Mouse (Mus musculus): ENCODE measurements around the gene Tm9sf4. TPM values are rescaled to one million over a fixed set of nuclear protein-coding genes. Genes with fewer than 3 reads are reported as not detected.

Tm9sf4 gene
- polyA plus RNA-seq, 1 experiment from 2014 or later, result 84.0 TPM

GRCm38 (mm10) chr2:153139996-153140613 lies 21.0 kb upstream of the Tm9sf4 start:
- H3K9me3 ChIP-seq, result no peaks in the 10 kb centered on the region
- H3K9ac ChIP-seq (replicated peaks), result no peak overlapping the region
- no peak overlapping the region for H3K4me3 ChIP-seq
- H3K27me3 ChIP-seq, result peaks cover 5% of the 10 kb centered on the region
- ATAC-seq (ENCODE audit: low FRiP score, low read depth), result no peak
- H3K4me2 ChIP-seq (replicated peaks), result no peak overlapping the region
- H3K4me1 ChIP-seq, result peaks cover 9% of the 10 kb centered on the region
- no peaks in the 10 kb centered on the region for H3K36me3 ChIP-seq
- H3K27ac ChIP-seq (replicated peaks), result peak overlapping the region; percentile 35
- 8% methylated on average over 9 of the region's 9 CpGs for WGBS

- 34% methylated on average over 10 of the region's 10 CpGs for WGBS
- Histone ChIP-seq H3K9me3 (no peaks in the 10 kb centered on the region), H3K27me3 (peaks cover 5% of the 10 kb centered on the region; the same call in 1 of the 2 replicates), H3K4me2 (replicated peaks) (no peak overlapping the region), H3K4me3 (no peak overlapping the region), H3K27ac (replicated peaks) (no peak overlapping the region), H3K4me1 (peaks cover 9% of the 10 kb centered on the region), H3K9ac (replicated peaks) (no peak overlapping the region), H3K36me3 (no peaks in the 10 kb centered on the region)
- ATAC-seq (ENCODE audit: low FRiP score, low read depth), result no peak
Observed at GRCm38 (mm10) chr2:153142620-153143199, 18.4 kb upstream of the Tm9sf4 start.

- Histone ChIP-seq H3K27me3 (peaks cover 5% of the 10 kb centered on the region; the same call in 1 of the 2 replicates), H3K4me2 (replicated peaks) (no peak overlapping the region), H3K27ac (replicated peaks) (no peak overlapping the region), H3K9ac (replicated peaks) (no peak overlapping the region), H3K4me1 (peaks cover 4% of the 10 kb centered on the region), H3K9me3 (no peaks in the 10 kb centered on the region), H3K36me3 (no peaks in the 10 kb centered on the region), H3K4me3 (no peak overlapping the region)
- ATAC-seq (ENCODE audit: low FRiP score, low read depth), result no peak
- 79% methylated on average over 5 of the region's 5 CpGs for WGBS
Observed at GRCm38 (mm10) chr2:153145346-153145745, 15.8 kb upstream of the Tm9sf4 start.

- 91% methylated on average over 3 of the region's 3 CpGs for WGBS
- Histone ChIP-seq H3K4me1 (0 out of 2 replicates have a peak, but pooled peaks cover 2% of the 10 kb centered on the region), H3K27me3 (peaks cover 3% of the 10 kb centered on the region; the same call in 1 of the 2 replicates), H3K4me2 (replicated peaks) (no peak overlapping the region), H3K9ac (replicated peaks) (no peak overlapping the region; the same call in 1 of the 2 replicates), H3K9me3 (no peaks in the 10 kb centered on the region), H3K4me3 (no peak overlapping the region), H3K27ac (replicated peaks) (no peak overlapping the region), H3K36me3 (no peaks in the 10 kb centered on the region)
- ATAC-seq (ENCODE audit: low FRiP score, low read depth), result no peak
Observed at GRCm38 (mm10) chr2:153147236-153147635, 13.9 kb upstream of the Tm9sf4 start.

GRCm38 (mm10) chr2:153147715-153148114 lies 13.4 kb upstream of the Tm9sf4 start:
- Histone ChIP-seq H3K4me1 (0 out of 2 replicates have a peak, but pooled peaks cover under 1% of the 10 kb centered on the region), H3K9ac (replicated peaks) (no peak overlapping the region), H3K9me3 (no peaks in the 10 kb centered on the region), H3K27me3 (no peaks in the 10 kb centered on the region), H3K4me3 (no peak overlapping the region), H3K4me2 (replicated peaks) (no peak overlapping the region), H3K36me3 (no peaks in the 10 kb centered on the region), H3K27ac (replicated peaks) (no peak overlapping the region)
- WGBS, result 31% methylated on average over 3 of the region's 3 CpGs
- no peak for ATAC-seq (ENCODE audit: low FRiP score, low read depth)

GRCm38 (mm10) chr2:153149742-153150141 lies 11.4 kb upstream of the Tm9sf4 start:
- ATAC-seq (ENCODE audit: low FRiP score, low read depth), result no peak
- Histone ChIP-seq H3K4me1 (no peaks in the 10 kb centered on the region), H3K4me2 (replicated peaks) (no peak overlapping the region), H3K4me3 (no peak overlapping the region), H3K36me3 (no peaks in the 10 kb centered on the region), H3K9ac (replicated peaks) (no peak overlapping the region), H3K27ac (replicated peaks) (no peak overlapping the region), H3K9me3 (no peaks in the 10 kb centered on the region), H3K27me3 (0 out of 2 replicates have a peak, but pooled peaks cover 2% of the 10 kb centered on the region)
- WGBS, result 86% methylated on average over 3 of the region's 3 CpGs

GRCm38 (mm10) chr2:153151026-153151425 lies 10.1 kb upstream of the Tm9sf4 start:
- ATAC-seq (ENCODE audit: low FRiP score, low read depth), result no peak
- no peaks in the 10 kb centered on the region for H3K36me3 ChIP-seq
- no peak overlapping the region for H3K4me3 ChIP-seq
- H3K4me2 ChIP-seq (replicated peaks), result no peak overlapping the region
- no peaks in the 10 kb centered on the region for H3K9me3 ChIP-seq
- WGBS, result 80% methylated on average over 7 of the region's 7 CpGs
- H3K27ac ChIP-seq (replicated peaks), result no peak overlapping the region
- 0 out of 2 replicates have a peak, but pooled peaks cover 2% of the 10 kb centered on the region for H3K27me3 ChIP-seq
- no peak overlapping the region for H3K9ac ChIP-seq (replicated peaks)
- no peaks in the 10 kb centered on the region for H3K4me1 ChIP-seq

- Histone ChIP-seq H3K4me1 (no peaks in the 10 kb centered on the region), H3K4me2 (replicated peaks) (no peak overlapping the region), H3K4me3 (no peak overlapping the region), H3K27ac (replicated peaks) (no peak overlapping the region), H3K27me3 (0 out of 2 replicates have a peak, but pooled peaks cover 2% of the 10 kb centered on the region), H3K36me3 (no peaks in the 10 kb centered on the region), H3K9ac (replicated peaks) (no peak overlapping the region), H3K9me3 (no peaks in the 10 kb centered on the region)
- 79% methylated on average over 8 of the region's 8 CpGs for WGBS
- ATAC-seq (ENCODE audit: low FRiP score, low read depth), result no peak
Observed at GRCm38 (mm10) chr2:153151926-153152665, 9.0 kb upstream of the Tm9sf4 start.

GRCm38 (mm10) chr2:153153033-153153450 lies 8.1 kb upstream of the Tm9sf4 start:
- 0 out of 2 replicates have a peak, but pooled peaks cover 2% of the 10 kb centered on the region for H3K27me3 ChIP-seq
- H3K9ac ChIP-seq (replicated peaks), result no peak overlapping the region
- no peak overlapping the region for H3K4me3 ChIP-seq
- WGBS, result 82% methylated on average over 4 of the region's 4 CpGs
- no peak overlapping the region for H3K27ac ChIP-seq (replicated peaks)
- no peak for ATAC-seq (ENCODE audit: low FRiP score, low read depth)
- H3K4me2 ChIP-seq (replicated peaks), result no peak overlapping the region
- no peaks in the 10 kb centered on the region for H3K36me3 ChIP-seq
- H3K4me1 ChIP-seq, result no peaks in the 10 kb centered on the region
- no peaks in the 10 kb centered on the region for H3K9me3 ChIP-seq

GRCm38 (mm10) chr2:153157270-153157669 lies 3.8 kb upstream of the Tm9sf4 start:
- Histone ChIP-seq H3K36me3 (no peaks in the 10 kb centered on the region), H3K4me1 (peaks cover 5% of the 10 kb centered on the region), H3K27me3 (0 out of 2 replicates have a peak, but pooled peaks cover 2% of the 10 kb centered on the region), H3K9ac (replicated peaks) (no peak overlapping the region), H3K4me3 (no peak overlapping the region), H3K27ac (replicated peaks) (no peak overlapping the region), H3K4me2 (replicated peaks) (no peak overlapping the region), H3K9me3 (no peaks in the 10 kb centered on the region)
- 61% methylated on average over 1 of the region's 3 CpGs for WGBS
- no peak for ATAC-seq (ENCODE audit: low FRiP score, low read depth)

GRCm38 (mm10) chr2:153160133-153160532 lies 970 bp upstream of the Tm9sf4 start:
- Histone ChIP-seq H3K9ac (replicated peaks) (no peak overlapping the region), H3K9me3 (no peaks in the 10 kb centered on the region), H3K36me3 (peaks cover 2% of the 10 kb centered on the region; the same call in 1 of the 2 replicates), H3K4me1 (peaks cover 11% of the 10 kb centered on the region), H3K27ac (replicated peaks) (no peak overlapping the region), H3K4me2 (replicated peaks) (no peak overlapping the region), H3K4me3 (no peak overlapping the region), H3K27me3 (no peaks in the 10 kb centered on the region)
- 87% methylated on average over 5 of the region's 5 CpGs for WGBS
- no peak for ATAC-seq (ENCODE audit: low FRiP score, low read depth)

- Histone ChIP-seq H3K9me3 (no peaks in the 10 kb centered on the region), H3K27me3 (no peaks in the 10 kb centered on the region; the same call in 1 of the 2 replicates), H3K4me3 (peak overlapping the region; percentile 76), H3K27ac (replicated peaks) (peak overlapping the region; percentile 91), H3K36me3 (peaks cover 4% of the 10 kb centered on the region; the same call in 1 of the 2 replicates), H3K4me1 (peaks cover 11% of the 10 kb centered on the region), H3K4me2 (replicated peaks) (peak overlapping the region; percentile 83), H3K9ac (replicated peaks) (peak overlapping the region; percentile 93)
- WGBS, result under 1% methylated on average over 16 of the region's 16 CpGs
- ATAC-seq (ENCODE audit: low FRiP score, low read depth), result peak; percentile 45; the same call in 1 of the 2 replicates
Observed at GRCm38 (mm10) chr2:153161684-153162080, 579 bp downstream of the Tm9sf4 start.
